Mouse (Mus musculus) spleen, postnatal 10 days (tissue): ENCODE measurements at regions not wholly inside any gene's neighbourhood (a gene's known extent, or its start where the extent isn't known, plus 50 kb on each side); places are given as distances from the start of the nearest gene placed in this dataset.

Source experiments
- DNase-seq, 2 experiments: peaks; one replicate each; pipeline ENCODE4 v3.0.0; 2021 to 2022; ENCODE audit warnings: low spot score in 2 of 2

GRCm38 (mm10) chr9:50024820-50025219 is 226.1 kb upstream of the Ncam1 start:
- DNase-seq = no peak

DNA sequence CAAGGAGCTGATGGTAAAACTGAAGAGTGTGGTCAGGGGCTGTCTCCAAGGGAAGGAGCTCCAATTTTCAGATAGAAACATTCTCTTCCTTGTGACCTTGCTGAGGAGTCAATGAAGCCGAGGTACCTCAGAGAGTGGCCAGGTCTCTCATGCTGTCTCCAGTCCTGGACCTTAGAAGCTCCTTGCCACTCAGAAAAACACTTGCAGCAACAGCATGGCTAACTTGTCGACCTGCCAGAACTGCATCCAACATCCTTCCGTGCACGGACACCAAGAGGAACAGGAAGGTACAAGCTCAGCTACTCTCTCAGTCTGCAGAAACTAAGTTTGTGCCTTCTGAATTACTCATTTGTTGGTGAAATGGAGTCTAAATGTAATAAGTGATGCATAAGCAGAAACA is 214.9 kb upstream of the Ncam1 start:
- no peak for DNase-seq

DNA sequence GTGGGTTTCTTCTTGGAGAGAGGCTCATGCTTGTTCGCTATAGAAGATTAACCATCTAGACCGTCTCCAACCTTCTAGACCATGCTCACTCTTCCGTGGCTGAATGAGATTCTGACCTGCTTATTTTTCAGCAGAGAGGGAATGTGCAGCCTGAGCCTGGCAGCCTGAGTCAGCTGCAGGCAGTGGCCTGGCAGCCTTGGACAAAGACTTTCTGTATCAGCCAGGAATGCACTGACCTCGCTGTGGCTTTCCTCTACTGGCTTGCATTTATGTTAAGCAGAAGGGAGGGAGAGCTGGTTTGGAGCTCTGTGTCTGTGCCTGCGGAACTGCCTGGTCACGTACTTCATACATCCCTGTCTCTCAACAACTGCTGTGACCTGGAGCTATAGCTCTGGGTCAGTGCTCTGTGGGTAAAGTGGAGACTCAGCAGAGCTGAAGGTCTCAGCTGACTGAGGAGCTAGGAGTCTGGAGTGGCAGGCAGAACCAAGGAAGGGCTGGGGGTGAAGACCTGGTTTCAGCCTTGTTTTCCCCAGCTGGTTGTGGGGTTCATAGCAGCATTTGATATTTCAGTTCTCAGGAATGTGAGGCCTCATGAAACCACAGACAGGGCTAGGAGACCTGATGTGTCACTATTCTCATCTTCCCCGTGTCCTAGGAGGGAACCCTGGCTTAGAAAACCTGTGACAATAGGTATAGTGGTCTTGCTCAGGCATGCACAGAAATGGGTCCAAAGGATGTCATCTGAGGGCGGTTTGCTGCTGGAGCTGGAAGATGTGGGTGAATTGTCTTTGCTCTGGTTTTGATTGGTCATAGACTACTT is 207.2 kb upstream of the Ncam1 start:
- no peak for DNase-seq

DNA sequence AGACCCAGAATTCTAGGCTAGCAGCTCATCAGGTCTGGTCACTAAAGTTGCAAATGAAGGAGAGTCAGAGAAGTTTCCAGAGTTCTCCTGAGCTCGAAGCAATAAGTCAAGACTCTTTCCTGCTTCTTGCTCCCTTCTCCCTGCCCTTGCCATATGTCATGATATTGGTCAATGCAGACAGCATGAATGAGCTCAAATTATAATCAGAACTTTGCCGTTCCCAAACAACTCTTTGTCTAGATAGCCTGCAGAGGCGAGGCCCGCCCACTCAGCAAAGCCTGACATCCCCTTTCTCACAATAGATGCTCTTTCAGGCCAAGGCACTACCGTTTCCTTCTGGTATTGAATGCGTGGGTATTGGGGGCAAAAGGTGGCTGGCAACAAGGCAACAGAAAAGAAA is 204.0 kb upstream of the Ncam1 start:
- no peak for DNase-seq

DNA sequence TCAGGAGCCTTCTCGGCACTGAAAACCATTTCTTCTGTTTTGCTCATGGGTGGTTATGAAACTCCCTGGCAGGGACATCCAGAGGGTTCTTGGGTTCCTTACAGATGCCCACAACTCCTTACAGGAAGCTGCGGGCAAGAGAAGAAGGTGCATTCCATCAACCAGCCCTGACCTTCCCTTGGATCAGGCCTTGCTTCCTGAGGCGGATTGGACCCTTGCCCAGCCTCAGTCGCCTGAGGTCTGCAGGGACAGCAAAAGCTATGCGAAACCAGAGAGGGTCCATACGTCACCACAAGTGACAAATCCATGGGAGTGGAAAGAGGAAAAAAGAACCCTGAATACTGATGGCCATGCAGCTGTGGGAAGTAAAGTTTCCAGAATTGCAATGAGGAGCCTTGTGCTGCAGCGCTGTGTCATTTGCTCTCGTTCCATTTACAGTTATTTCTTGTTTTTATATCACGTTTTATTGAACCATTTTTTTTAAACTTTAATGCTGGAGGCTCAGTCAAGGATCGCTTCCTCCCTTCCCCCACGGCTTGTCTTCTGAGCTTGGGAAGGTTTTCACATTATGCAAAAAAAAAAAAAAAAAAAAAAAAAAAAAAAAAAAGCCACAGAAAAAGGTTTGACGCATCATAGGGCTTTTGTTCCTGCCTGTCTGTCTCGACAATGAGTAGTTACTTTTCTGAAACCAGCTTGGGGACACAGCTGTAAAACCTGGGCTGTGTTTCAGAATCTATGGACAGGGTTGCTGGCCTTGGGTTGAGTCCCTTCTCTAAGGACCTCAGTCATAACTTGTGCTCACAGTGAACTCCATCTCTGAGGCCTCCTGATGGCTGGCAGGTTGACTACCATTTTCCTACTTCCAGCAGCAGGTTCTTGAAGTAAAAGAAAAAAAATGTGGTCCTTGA is 202.0 kb upstream of the Ncam1 start:
- DNase-seq = no peak

DNA sequence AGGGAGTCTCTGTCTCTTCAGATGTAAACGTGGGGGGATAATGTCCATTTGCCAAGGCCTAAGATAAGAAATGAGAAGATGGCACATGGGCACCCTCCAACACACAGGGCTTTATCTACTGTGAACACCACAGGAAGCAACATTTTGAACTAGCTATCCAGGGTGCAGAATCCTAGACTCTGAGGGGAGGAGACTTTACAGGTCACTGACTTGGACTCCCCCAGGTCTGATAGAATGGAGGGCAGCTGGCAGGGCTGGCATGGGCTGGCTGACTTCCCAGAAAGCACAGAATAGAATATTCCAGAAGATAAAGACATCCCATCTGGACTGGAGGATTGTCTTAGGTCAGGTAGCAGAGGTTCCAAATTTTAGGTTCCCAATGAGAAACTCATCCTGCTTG is 201.2 kb upstream of the Ncam1 start:
- no peak for DNase-seq

- no peak for DNase-seq
Observed at GRCm38 (mm10) chr9:49998101-49998500, 199.4 kb upstream of the Ncam1 start.

DNA sequence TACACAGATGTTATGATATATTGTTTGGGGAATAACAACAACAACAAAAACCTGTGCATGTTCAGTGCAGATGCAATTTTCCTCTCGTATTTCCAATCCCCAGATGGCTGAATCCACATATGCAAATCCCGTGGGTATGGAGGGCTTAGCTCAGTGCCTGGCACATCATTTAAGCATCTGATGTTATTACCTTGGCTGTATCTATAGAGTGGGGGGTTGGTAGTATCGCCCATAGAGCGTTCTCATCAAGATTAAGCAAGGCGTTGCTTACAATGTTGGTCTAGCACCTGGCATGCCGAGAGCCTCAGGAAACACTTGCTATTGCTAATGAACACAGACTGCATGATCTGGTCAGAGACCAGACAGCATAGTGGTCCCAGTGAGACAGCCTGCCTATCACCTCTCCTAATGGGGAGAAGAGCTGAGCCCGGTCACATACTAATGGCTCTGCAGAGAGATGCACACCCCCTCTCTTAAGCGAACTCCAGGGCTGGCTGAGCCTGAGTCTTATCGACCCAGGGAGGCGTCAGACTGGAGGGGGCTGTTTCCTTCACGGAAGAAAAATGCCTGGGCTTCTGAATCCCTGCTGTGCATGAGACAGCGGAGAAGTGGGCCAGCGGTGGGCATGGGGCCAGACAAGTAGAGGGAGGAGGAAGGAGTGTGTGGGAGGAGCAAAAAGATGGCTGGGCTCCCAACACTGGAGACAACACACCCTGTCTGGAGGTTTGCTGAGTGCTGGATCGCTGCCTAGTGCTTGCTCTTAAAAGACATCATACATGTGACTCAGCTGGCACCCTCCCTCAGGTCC is 190.9 kb upstream of the Ncam1 start:
- peak in 1 of 2 experiments; percentile 30 for DNase-seq

- DNase-seq = no peak
Observed at GRCm38 (mm10) chr9:49988064-49988463, 189.3 kb upstream of the Ncam1 start.

- DNase-seq = no peak
Observed at GRCm38 (mm10) chr9:49987481-49987880, 188.8 kb upstream of the Ncam1 start.

DNA sequence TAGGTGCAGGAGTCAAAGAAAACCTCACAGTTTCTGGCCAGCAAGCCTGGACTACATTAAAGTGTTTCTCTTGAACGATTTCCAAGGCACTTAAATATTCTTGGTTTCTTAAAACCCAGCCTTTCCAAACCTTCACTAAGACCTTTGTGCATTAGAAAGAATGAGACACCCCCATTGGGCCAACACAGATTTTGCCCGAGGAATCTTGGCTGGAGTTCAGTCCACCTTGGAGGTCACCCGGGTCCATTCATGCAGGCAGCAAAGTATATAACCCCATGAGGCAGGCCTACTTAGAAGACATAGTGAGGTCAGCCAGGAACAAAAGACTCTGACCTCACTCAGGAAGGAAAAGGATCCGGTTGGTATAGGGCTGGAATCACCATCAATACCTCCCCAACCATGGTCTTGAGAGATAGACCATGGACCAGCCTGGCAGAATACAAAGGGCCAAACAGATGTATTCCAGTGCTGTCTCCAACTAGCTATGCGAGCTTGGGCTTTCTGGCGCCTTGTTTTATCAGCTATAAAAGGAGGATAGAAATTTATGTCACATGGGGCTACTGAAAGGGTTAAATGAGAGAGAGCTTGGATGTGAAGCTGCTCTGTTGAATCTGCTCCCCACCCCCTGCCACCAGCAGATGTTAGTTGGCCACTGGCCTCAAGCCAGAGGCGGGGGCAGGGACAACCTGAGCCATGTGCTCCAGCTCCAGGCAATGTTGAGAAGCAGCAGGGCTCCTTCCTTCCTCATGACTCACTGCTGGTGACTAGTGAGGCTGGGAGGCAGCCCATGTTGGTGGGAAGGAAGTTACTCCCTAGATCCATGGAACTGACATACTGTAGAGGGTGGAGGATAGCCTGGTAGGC is 181.9 kb upstream of the Ncam1 start:
- no peak for DNase-seq

GRCm38 (mm10) chr9:49975938-49976671 is 177.4 kb upstream of the Ncam1 start:
- DNase-seq = peak in 1 of 2 experiments; percentile 20

DNA sequence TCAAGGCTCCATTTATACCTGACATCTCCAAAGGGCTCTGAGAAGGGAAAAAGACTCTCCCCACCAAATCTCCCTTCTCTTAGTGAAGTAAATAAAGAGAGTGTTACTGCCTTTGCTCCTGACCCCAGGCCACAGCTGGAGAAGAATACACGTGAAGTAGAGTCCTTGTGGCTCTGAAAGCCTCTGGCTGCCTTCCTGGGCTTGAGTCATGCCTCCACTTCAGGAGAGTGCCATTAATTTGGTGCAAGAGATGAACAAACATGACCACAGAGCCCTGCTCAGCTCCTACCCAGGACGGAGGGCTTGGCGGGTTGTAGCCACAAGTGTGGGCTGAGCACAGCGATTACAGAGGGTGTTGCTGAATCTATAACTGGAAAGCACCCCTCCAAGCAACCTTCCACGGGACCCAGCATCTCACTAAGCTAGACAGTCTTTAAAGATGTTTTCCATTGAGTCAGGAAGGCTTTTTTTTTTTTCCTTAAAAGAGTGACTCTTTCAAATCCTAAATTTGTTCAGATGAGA is 175.3 kb upstream of the Ncam1 start:
- DNase-seq = no peak

GRCm38 (mm10) chr9:49969429-49969828 is 170.7 kb upstream of the Ncam1 start:
- DNase-seq = no peak

DNA sequence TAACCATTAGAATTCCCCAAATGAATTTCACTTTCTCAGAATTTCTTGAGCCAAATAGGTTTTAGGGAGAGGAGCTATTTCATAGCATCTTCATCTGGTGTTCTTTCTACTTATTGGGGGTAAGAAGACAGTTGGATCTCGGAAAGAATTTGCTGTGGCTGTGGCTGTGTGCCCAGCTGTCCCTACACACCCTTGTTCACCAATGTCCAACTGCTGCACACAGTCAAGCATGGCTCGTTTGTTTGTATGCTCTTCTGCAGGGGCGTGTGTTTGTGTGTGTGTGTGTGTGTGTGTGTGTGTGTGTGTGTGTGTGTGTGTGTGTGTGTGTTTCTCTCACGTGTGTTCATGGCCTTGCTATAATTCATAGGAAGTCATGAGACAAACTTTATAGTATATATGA is 165.9 kb upstream of the Ncam1 start:
- DNase-seq = no peak

GRCm38 (mm10) chr9:49962561-49963071 is 163.9 kb upstream of the Ncam1 start:
- no peak for DNase-seq

DNA sequence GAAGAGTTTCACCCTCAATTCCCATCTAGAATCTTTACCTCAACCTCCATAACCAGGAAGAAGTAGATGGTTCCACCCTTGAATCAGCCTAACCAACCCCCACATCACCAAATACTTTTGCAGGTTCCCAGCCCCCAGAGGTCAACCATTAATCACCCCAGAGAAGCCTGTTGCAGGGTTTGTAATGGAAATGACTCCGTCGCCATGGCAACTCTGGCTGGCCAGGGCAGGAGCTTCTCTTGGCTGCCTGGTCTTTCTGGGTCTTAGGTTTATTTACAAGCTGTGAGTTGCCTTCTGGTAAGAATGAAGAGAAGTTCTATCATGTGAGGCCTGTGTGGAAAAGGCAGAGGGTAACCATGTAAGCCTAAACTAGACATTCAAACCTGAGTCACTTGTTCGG is 163.2 kb upstream of the Ncam1 start:
- no peak for DNase-seq

DNA sequence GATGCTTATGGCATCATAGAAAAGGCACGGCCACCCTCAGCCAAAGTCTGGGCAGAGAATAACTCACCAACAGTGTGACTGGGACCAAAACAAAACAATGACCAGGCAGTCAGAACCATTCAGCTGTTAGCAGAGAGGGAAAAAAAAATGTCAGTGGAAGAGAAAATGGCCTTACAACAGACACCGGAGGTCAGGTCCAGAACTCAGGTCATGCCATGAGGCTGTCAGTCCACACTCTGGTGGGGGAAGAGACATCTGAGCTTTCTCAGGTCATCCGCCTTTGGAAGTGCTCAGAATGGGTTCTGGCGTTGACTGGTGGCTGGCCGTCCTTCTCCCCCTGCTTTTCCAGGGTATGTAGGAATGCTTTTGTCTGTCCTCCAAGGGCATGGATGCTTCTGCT is 162.6 kb upstream of the Ncam1 start:
- DNase-seq = no peak

DNA sequence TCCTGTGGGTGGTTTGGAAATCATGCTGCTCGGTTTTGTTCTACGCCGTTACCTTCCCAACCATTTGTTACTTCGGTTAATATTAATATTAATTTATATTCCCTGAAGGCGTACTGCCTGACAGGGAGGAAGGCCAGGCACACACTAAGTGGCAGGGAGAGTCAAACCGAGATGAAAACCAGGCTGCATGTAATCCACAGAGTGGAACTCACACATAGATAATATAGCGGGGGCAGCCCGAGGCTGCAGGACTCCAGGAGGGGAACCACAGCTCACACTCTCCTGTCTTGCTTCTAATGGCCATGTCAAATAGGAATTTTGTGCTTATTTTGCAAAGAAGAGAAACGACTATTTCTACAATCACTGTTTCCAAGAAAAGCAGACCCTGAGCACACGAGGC is 161.3 kb upstream of the Ncam1 start:
- DNase-seq = no peak

DNA sequence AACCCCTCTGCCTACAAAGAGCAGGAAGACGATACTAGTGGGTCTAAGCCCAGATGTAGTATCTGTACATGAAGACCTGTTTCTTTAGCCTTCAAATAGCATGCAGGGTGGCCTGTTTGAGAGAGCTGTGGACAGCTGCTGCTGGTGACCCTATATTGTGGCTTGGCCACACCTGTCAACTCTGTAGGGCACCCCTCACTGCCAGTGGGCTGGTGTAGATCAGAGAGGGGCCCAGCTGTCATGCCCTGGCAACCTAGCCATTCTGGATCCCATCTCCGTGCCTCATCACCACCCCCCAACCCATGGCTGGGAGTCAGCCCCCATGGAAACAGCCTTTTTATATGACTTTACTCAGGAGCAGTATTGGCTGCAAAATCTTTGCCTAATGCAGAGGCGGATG is 160.2 kb upstream of the Ncam1 start:
- no peak for DNase-seq
